Mouse (Mus musculus) heart, embryonic 14.5 days (tissue): ENCODE data around the gene Trpc2. TPM values are rescaled to one million over a fixed set of nuclear protein-coding genes. Genes with fewer than 3 reads are reported as not detected.

Experiments used
- ATAC-seq: fragments of 200-750 bp; cut with Nextera tagmentation; 2 replicates; pipeline ENCODE4 v1.8.0; 2017; ENCODE audit warnings: low read depth, moderate TSS enrichment; ENCODE audit not compliant: insufficient number of reproducible peaks, insufficient read depth, low FRiP score
- H3K27ac ChIP-seq, 2 experiments: fragments of 200-500 bp in 1 of 2; fragments of 300-500 bp in 1 of 2; sonication (generic) in 1 of 2; replicated peaks in 1 of 2; 2 replicates each; pipeline ENCODE4 v1.5.1; 2012 to 2014; ENCODE audit warnings: low read depth in 2 of 2, low read length in 2 of 2, control low read depth in 1 of 2, mild to moderate bottlenecking in 1 of 2, mixed read lengths in 1 of 2; ENCODE audit not compliant: control insufficient read depth in 1 of 2, insufficient read depth in 1 of 2
- H3K27me3 ChIP-seq: fragments of 300-500 bp; sonication (generic); 2 replicates; pipeline ENCODE4 v1.6.1; 2014; ENCODE audit warnings: mild to moderate bottlenecking, low read length, control low read depth; ENCODE audit not compliant: control insufficient read depth, insufficient read depth
- H3K36me3 ChIP-seq: fragments of 300-500 bp; sonication (generic); 2 replicates; pipeline ENCODE4 v1.6.1; 2014; ENCODE audit warnings: mild to moderate bottlenecking, control low read depth, low read length, mixed read lengths; ENCODE audit not compliant: control insufficient read depth, insufficient read depth
- H3K4me1 ChIP-seq, 2 experiments: fragments of 200-500 bp in 1 of 2; fragments of 300-500 bp in 1 of 2; sonication (generic) in 1 of 2; 2 replicates each; pipeline ENCODE4 v1.6.1; 2012 to 2014; ENCODE audit warnings: low read length in 2 of 2, control low read depth in 1 of 2, mixed read lengths in 1 of 2; ENCODE audit not compliant: control insufficient read depth in 2 of 2, insufficient read depth in 2 of 2
- H3K4me2 ChIP-seq: fragments of 300-500 bp; sonication (generic); 2 replicates; pipeline ENCODE4 v1.6.1; 2014; ENCODE audit warnings: mild to moderate bottlenecking, low read length
- H3K4me3 ChIP-seq, 2 experiments: fragments of 200-500 bp in 1 of 2; fragments of 300-500 bp in 1 of 2; sonication (generic) in 1 of 2; 2 replicates each; pipeline ENCODE4 v1.5.1; 2012 to 2014; ENCODE audit warnings: low read length in 2 of 2, mild to moderate bottlenecking in 2 of 2, control low read depth in 1 of 2, low read depth in 1 of 2, moderate library complexity in 1 of 2; ENCODE audit not compliant: control insufficient read depth in 1 of 2, insufficient read depth in 1 of 2
- H3K9ac ChIP-seq: fragments of 300-500 bp; sonication (generic); 2 replicates; pipeline ENCODE4 v1.6.1; 2014; ENCODE audit warnings: mild to moderate bottlenecking, low read length
- H3K9me3 ChIP-seq: fragments of 300-500 bp; sonication (generic); 2 replicates; pipeline ENCODE4 v1.6.1; 2016; ENCODE audit warnings: low read length, control low read depth; ENCODE audit not compliant: control insufficient read depth
- WGBS: fragments of 180-500 bp; shearing (Covaris S2); extraction: QIAGEN DNeasy Blood & Tissue Kit; methylation state at CpG from one replicate; pipeline ENCODE4 v1.1.7; 2014; 5-methylcytosine and 5-hydroxymethylcytosine counted together
- polyA plus RNA-seq: library from polyadenylated mRNA; unstranded; fragments of >200 nt; fragmentation: Nextera tagmentation; extraction: Ambion mirVana; gene quantifications from 2 replicates; pipeline ENCODE4 v1.2.1, GENCODE M21; 2014

Gene Trpc2
- polyA plus RNA-seq, 1 experiment from 2014 or later, result not detected

DNA sequence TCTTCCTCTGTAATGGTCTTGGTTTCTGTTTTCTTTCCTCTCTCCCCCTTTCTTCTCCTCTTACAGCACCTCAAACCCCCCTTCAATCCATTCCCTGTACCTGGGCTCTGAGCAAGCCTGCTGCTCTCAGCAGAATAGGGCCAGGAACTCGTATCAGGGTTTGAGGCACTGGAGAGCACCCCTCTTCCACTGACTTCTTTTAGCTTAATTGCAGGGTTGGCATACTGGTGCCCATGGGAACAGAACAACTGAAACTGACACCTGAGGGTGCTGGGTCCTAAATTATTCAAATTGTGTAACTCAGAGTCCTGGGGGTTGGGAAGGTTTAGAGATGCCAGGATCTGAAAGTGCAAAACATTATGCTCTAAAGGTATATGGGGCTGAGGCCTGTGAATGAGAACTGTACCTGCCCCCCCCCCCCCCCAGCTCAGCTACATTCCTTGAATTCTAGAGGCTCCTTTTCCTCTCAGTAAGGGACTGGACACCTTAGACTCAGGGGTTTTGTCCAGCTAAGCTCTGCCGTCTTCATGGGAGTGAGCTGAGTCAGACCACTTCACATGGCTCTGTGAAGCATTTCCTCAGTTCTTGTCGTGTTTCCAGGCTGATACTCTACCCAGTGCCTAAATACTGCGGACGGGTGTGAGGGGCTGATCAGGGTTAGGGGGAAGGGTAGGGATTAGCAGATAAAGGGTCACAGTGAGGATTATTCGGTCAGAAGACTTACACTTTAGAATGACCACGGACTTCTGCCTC, 33.8 kb downstream of the Trpc2 start, which contains the start of gene Chrna10:
Chrna10 (minus strand) TSS at position 250 of the 753 bp plus-strand sequence.
- H3K9ac ChIP-seq, result no peak within 1 kb of the TSS
- H3K9me3 ChIP-seq, result no peaks in the 10 kb centered on the region
- H3K27me3 ChIP-seq, result no peaks in the 10 kb centered on the region
- H3K4me3 ChIP-seq, result no peak within 1 kb of the TSS
- H3K4me1 ChIP-seq, result no peaks in the 10 kb centered on the region
- ATAC-seq, result no peak
- peaks cover 40% of the 10 kb centered on the region for H3K36me3 ChIP-seq
- no peak within 1 kb of the TSS for H3K4me2 ChIP-seq
- H3K27ac ChIP-seq, result no peak within 1 kb of the TSS
- 25% methylated on average over 7 of the region's 7 CpGs for WGBS

DNA sequence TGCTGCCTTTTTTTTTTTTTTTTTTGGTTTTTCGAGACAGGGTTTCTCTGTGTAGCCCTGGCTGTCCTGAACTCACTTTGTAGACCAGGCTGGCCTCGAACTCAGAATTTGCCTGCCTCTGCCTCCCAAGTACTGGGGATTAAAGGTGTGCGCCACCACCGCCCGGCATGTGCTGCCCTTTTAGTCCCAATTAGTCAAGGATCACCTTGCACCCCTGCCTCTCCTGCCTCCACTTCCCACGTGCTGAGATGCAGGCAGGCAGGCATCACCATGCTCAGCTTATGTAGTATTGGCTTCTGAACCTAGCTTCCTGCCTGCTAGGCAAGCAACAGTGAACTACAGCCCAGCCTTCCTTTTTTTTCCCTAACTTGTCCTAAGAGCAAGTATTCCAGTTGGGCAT, 34.5 kb downstream of the Trpc2 start:
- Histone ChIP-seq H3K9me3 (no peaks in the 10 kb centered on the region), H3K27ac (no peak overlapping the region), H3K27me3 (no peaks in the 10 kb centered on the region), H3K4me3 (no peak overlapping the region), H3K9ac (no peak overlapping the region), H3K36me3 (peaks cover 46% of the 10 kb centered on the region), H3K4me1 (no peaks in the 10 kb centered on the region), H3K4me2 (no peak overlapping the region)
- ATAC-seq, result no peak
- 63% methylated on average over 6 of the region's 6 CpGs for WGBS

DNA sequence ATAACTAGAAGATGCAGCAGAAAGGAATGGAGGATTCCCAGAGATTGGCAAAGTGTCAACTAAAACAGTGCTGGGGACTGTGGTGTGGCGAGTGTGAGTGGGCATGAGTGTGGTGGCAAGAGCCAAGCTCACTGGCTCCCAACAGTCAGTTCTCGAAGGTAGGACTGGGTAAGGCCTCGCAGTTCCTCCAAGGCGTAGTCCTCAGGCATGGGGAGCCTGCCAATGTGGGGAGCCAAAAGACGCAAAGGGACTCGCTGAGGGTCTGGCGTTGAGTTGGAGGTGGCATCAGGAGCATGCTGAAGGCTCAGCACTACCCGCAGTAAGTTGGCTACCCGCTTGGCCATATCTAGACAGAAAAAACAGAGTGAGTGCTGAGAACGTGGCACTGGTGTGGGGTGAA, 37.4 kb downstream of the Trpc2 start:
- H3K9me3 ChIP-seq, result no peaks in the 10 kb centered on the region
- 95% methylated on average over 10 of the region's 10 CpGs for WGBS
- H3K4me1 ChIP-seq, result no peaks in the 10 kb centered on the region
- peaks cover 75% of the 10 kb centered on the region for H3K36me3 ChIP-seq
- H3K27ac ChIP-seq, result no peak overlapping the region
- ATAC-seq, result no peak
- no peak overlapping the region for H3K4me3 ChIP-seq
- no peak overlapping the region for H3K9ac ChIP-seq
- H3K4me2 ChIP-seq, result no peak overlapping the region
- no peaks in the 10 kb centered on the region for H3K27me3 ChIP-seq

DNA sequence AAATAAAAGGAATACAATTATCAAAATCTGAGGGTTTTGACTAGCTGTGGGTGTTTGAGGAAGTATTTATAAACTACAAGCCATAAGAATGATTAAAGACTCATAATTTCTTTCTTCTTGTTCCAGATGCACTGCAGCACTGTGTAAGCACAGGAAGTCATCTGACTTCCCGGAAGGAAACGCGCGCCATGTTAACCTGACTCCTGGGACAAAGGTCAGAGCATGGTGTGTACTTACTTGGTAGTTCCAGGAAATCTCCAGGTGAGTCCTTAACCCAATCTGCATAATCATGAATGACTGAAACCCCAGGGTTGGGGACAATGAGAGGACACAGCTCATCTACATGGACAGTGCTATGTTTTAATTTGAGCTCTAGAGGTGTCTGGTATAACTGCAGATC, 49.5 kb downstream of the Trpc2 start:
- no peaks in the 10 kb centered on the region for H3K9me3 ChIP-seq
- no peak overlapping the region for H3K4me3 ChIP-seq
- ATAC-seq, result no peak
- H3K4me2 ChIP-seq, result no peak overlapping the region
- no peak overlapping the region for H3K27ac ChIP-seq
- no peaks in the 10 kb centered on the region for H3K4me1 ChIP-seq
- H3K36me3 ChIP-seq, result peaks cover 95% of the 10 kb centered on the region
- WGBS, result 88% methylated on average over 4 of the region's 4 CpGs
- no peaks in the 10 kb centered on the region for H3K27me3 ChIP-seq
- no peak overlapping the region for H3K9ac ChIP-seq

DNA sequence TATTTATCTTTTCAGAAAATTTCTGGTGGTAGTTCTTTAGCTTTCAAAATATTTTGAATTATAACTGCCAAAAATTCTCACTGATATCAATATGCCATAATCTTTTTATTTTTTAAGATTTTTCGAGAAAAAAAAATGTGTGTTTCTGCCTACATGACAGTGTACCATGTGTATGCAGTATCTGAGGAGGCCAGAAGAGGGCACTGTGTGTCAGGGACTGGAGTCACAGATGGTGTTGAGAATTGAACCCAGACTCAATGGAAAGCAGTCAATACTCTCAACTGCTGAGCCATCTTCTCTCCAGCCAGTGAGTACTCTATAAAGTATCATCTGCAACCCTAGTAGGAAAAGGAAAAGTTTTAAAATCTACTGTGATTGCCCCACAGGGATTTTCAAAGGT, 54.5 kb downstream of the Trpc2 start:
- no peaks in the 10 kb centered on the region for H3K9me3 ChIP-seq
- ATAC-seq, result no peak
- H3K4me2 ChIP-seq, result no peak overlapping the region
- H3K4me1 ChIP-seq, result no peaks in the 10 kb centered on the region
- H3K27ac ChIP-seq, result no peak overlapping the region
- no peak overlapping the region for H3K4me3 ChIP-seq
- H3K9ac ChIP-seq, result no peak overlapping the region
- H3K27me3 ChIP-seq, result no peaks in the 10 kb centered on the region
- peaks cover 91% of the 10 kb centered on the region for H3K36me3 ChIP-seq
- WGBS, result 85% methylated on average over 1 of the region's 1 CpGs

DNA sequence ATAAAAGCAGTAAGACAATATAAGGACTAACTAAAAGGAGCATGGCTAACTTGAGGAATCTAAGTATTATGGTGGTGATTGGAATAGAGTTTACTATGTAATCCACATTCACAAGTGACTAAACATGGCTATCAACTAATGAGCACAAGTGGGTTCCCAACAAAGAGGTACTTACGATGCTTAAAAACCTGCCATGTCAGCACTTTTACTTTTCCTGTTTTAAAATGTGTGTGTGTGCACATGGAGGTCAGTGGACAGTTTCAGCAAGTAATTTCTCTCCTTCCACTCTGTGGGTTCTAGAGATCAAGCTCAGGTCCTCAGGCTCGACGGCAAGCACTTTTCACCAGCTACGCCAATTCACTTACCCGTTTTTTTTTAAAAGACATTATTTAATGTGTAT, 55.0 kb downstream of the Trpc2 start:
- no peak overlapping the region for H3K27ac ChIP-seq
- no peaks in the 10 kb centered on the region for H3K4me1 ChIP-seq
- no peaks in the 10 kb centered on the region for H3K27me3 ChIP-seq
- H3K9ac ChIP-seq, result no peak overlapping the region
- WGBS, result 97% methylated on average over 5 of the region's 5 CpGs
- H3K4me3 ChIP-seq, result no peak overlapping the region
- H3K36me3 ChIP-seq, result peaks cover 90% of the 10 kb centered on the region
- no peaks in the 10 kb centered on the region for H3K9me3 ChIP-seq
- ATAC-seq, result no peak
- H3K4me2 ChIP-seq, result no peak overlapping the region

Other genes starting within 250 kb of the Trpc2 start
- 32.1 and 34.9 TPM in 2 replicates for gene Inppl1, start 244.9 kb upstream of the Trpc2 start, polyA plus RNA-seq
- 0.69 and 1.0 TPM in 2 replicates for gene Folr2, start 225.9 kb upstream of the Trpc2 start, polyA plus RNA-seq
- gene Anapc15, start 219.4 kb upstream of the Trpc2 start, polyA plus RNA-seq, result 52.0 and 53.2 TPM in 2 replicates
- 5.0 and 6.5 TPM in 2 replicates for gene Folr1, start 212.3 kb upstream of the Trpc2 start, polyA plus RNA-seq
- gene Lamtor1, start 177.2 kb upstream of the Trpc2 start, polyA plus RNA-seq, result 142 and 146 TPM in 2 replicates
- gene Tomt, start 176.8 kb upstream of the Trpc2 start, polyA plus RNA-seq, result 0.12 and 0.14 TPM in 2 replicates
- 3.9 and 5.0 TPM in 2 replicates for gene Lrrc51, start 149.2 kb upstream of the Trpc2 start, polyA plus RNA-seq
- gene Numa1, start 149.0 kb upstream of the Trpc2 start, polyA plus RNA-seq, result 60.5 and 62.5 TPM in 2 replicates
- gene Il18bp, start 64.4 kb upstream of the Trpc2 start, polyA plus RNA-seq, result 1.7 and 2.1 TPM in 2 replicates
- 16.2 and 16.9 TPM in 2 replicates for gene Rnf121, start 17.6 kb upstream of the Trpc2 start, polyA plus RNA-seq
- gene Xndc1, start 17.6 kb upstream of the Trpc2 start, polyA plus RNA-seq, result 14.9 and 16.2 TPM in 2 replicates
- gene Xntrpc, start 17.4 kb upstream of the Trpc2 start, polyA plus RNA-seq, result 0.78 and 1.1 TPM in 2 replicates
- 3.7 and 3.9 TPM in 2 replicates for gene Art1, start 18.6 kb downstream of the Trpc2 start, polyA plus RNA-seq
- 1.3 and 1.6 TPM in 2 replicates for gene Art5, start 26.4 kb downstream of the Trpc2 start, polyA plus RNA-seq
- 0.19 TPM in 1 of 2 replicates, not detected in the other for gene Chrna10, start 33.7 kb downstream of the Trpc2 start, polyA plus RNA-seq
- 27.3 and 27.6 TPM in 2 replicates for gene Nup98, start 127.1 kb downstream of the Trpc2 start, polyA plus RNA-seq
- 63.5 and 70.1 TPM in 2 replicates for gene Pgap2, start 127.1 kb downstream of the Trpc2 start, polyA plus RNA-seq
- 43.8 and 46.2 TPM in 2 replicates for gene Rhog, start 172.9 kb downstream of the Trpc2 start, polyA plus RNA-seq
- gene Stim1, start 184.7 kb downstream of the Trpc2 start, polyA plus RNA-seq, result 13.1 and 15.0 TPM in 2 replicates